Mouse (Mus musculus) lung, postnatal 10 days (tissue): ENCODE results near the gene Bsn.
"Not testable (repeated sequence)": the region's sequence is repeated elsewhere in the genome, so short reads cannot be mapped to it uniquely, and the experiment has no call there.

Source experiments
- DNase-seq: peaks from one replicate; pipeline ENCODE4 v3.0.0; 2021

The Bsn gene

GRCm38 (mm10) chr9:108196920-108197677 is 6.9 kb upstream of the Bsn start:
- peak; percentile 57 for DNase-seq

- not testable (repeated sequence) for DNase-seq
Measured at GRCm38 (mm10) chr9:108196222-108196621, 6.0 kb upstream of the Bsn start.

GRCm38 (mm10) chr9:108189488-108189786 is 747 bp downstream of the Bsn start:
- no peak for DNase-seq

GRCm38 (mm10) chr9:108189023-108189422 is 1.2 kb downstream of the Bsn start:
- DNase-seq: no peak

GRCm38 (mm10) chr9:108188511-108188910 is 1.7 kb downstream of the Bsn start:
- DNase-seq: no peak

- DNase-seq: no peak
Measured at GRCm38 (mm10) chr9:108187616-108188015, 2.6 kb downstream of the Bsn start.

- DNase-seq: no peak
Measured at GRCm38 (mm10) chr9:108185786-108186185, 4.4 kb downstream of the Bsn start.

- no peak for DNase-seq
Measured at GRCm38 (mm10) chr9:108183531-108183994, 6.6 kb downstream of the Bsn start.

- no peak for DNase-seq
Measured at GRCm38 (mm10) chr9:108182806-108183506, 7.2 kb downstream of the Bsn start.

GRCm38 (mm10) chr9:108178391-108178790 is 11.8 kb downstream of the Bsn start:
- DNase-seq: no peak

- DNase-seq: no peak
Measured at GRCm38 (mm10) chr9:108175116-108175838, 14.9 kb downstream of the Bsn start.

- no peak for DNase-seq
Measured at GRCm38 (mm10) chr9:108172777-108173350, 17.3 kb downstream of the Bsn start.

GRCm38 (mm10) chr9:108169751-108170150 is 20.4 kb downstream of the Bsn start:
- peak; percentile 11 for DNase-seq

- no peak for DNase-seq
Measured at GRCm38 (mm10) chr9:108165143-108165542, 25.0 kb downstream of the Bsn start.

GRCm38 (mm10) chr9:108163646-108164284 is 26.4 kb downstream of the Bsn start:
- no peak for DNase-seq

- DNase-seq: no peak
Measured at GRCm38 (mm10) chr9:108157891-108158290, 32.3 kb downstream of the Bsn start.

GRCm38 (mm10) chr9:108157451-108157850 is 32.7 kb downstream of the Bsn start:
- no peak for DNase-seq

GRCm38 (mm10) chr9:108156786-108157185 is 33.4 kb downstream of the Bsn start:
- DNase-seq: no peak

GRCm38 (mm10) chr9:108154814-108155213 is 35.4 kb downstream of the Bsn start:
- DNase-seq: no peak

- DNase-seq: no peak
Measured at GRCm38 (mm10) chr9:108153516-108154448, 36.4 kb downstream of the Bsn start.

GRCm38 (mm10) chr9:108150486-108150885 is 39.7 kb downstream of the Bsn start:
- DNase-seq: no peak

GRCm38 (mm10) chr9:108149817-108150216 is 40.4 kb downstream of the Bsn start:
- DNase-seq: no peak
